17 mouse cellular contexts compared by ENCODE assay signal in the genomic region with DNA sequence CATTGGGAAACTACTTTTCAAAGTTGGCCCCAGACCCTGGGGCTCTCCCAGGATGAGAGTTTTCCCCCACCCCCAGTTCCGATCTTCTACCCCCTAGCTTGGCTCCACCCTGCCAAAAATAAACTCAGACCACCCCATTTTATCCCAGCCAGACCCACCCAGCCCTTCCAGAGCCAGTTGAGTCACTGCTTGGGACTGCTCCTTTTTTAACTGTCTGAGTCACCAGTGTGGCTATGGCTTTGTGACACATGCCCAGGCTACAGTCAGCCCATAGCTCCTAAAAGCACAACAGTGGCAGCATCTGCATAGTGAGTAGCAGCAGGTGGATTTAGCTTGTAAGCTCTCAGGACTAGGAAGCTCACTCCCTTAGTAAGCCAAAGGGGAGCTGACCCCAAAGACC. TPM values are rescaled to one million over a fixed set of nuclear protein-coding genes. Genes with fewer than 3 reads are reported as not detected.
DNase-seq lines count a peak whose midpoint lies in the region; ATAC-seq and TF ChIP-seq lines count a peak whose summit lies in the region.
"Had no signal": no experiment of that assay in that cellular context is flagged by ENCODE, and none has a peak within 500 bp of the region (broad histone marks: within the 10 kb centered on the region; RNA-seq: fewer than 3 reads in every experiment).

No protein-coding gene starts in this region.

- H3K9ac ChIP-seq in heart, postnatal 0 days (replicated peaks; ENCODE audit: low read depth, low read length) = no peak overlapping the region
- H3K9ac ChIP-seq: embryonic facial prominence, embryonic 12.5 days; hindbrain, embryonic 15.5 days; midbrain, embryonic 15.5 days had no signal

- H3K4me2 ChIP-seq in heart, postnatal 0 days (ENCODE audit: low read depth, low read length) = no peak overlapping the region
- H3K4me2 ChIP-seq: embryonic facial prominence, embryonic 12.5 days; hindbrain, embryonic 15.5 days; midbrain, embryonic 15.5 days had no signal

- ATAC-seq in heart, postnatal 0 days (ENCODE audit: insufficient read depth, low read depth) = peak; percentile 46; the same call in 1 of the 2 replicates
- ATAC-seq: forebrain, embryonic 14.5 days; midbrain, embryonic 15.5 days had no signal

- whole genome bisulfite sequencing in heart, embryonic 10.5 days = 57% methylated on average over 1 of the region's 1 CpGs
- 32% methylated on average over 1 of the region's 1 CpGs for WGBS in heart, postnatal 0 days
- WGBS in cerebellum, adult 2 months = 65% methylated on average over 1 of the region's 1 CpGs

- peaks cover 26% of the 10 kb centered on the region for H3K36me3 ChIP-seq in heart, embryonic 10.5 days
- no peaks in the 10 kb centered on the region for H3K36me3 ChIP-seq in heart, postnatal 0 days (replicated peaks; ENCODE audit: control insufficient read depth, insufficient read depth, low read length)
- H3K36me3 ChIP-seq: embryonic facial prominence, embryonic 12.5 days; hindbrain, embryonic 15.5 days; midbrain, embryonic 15.5 days had no signal

- TF ChIP-seq POLR2A in cerebellum, adult 2 months (IDR thresholded peaks at IDR 0.05; ENCODE audit: borderline replicate concordance, insufficient read depth, low read length) = no peak

- no peak for TF ChIP-seq CTCF in layer of hippocampus, adult 2 months (conservative IDR thresholded peaks at IDR 0.05)
- TF ChIP-seq CTCF in heart, postnatal 0 days (IDR thresholded peaks at IDR 0.05; ENCODE audit: low read depth) = no peak
- TF ChIP-seq CTCF in cerebellum, adult 2 months (IDR thresholded peaks at IDR 0.05; ENCODE audit: borderline replicate concordance, insufficient read depth, low read depth, low read length) = no peak

- H3K27me3 ChIP-seq in heart, embryonic 10.5 days (ENCODE audit: insufficient read depth, poor library complexity, severe bottlenecking) = no peaks in the 10 kb centered on the region
- no peaks in the 10 kb centered on the region for H3K27me3 ChIP-seq in heart, postnatal 0 days (ENCODE audit: control insufficient read depth, insufficient read depth, low read length)
- no peaks in the 10 kb centered on the region for H3K27me3 ChIP-seq in cerebellum, adult 2 months (ENCODE audit: control insufficient read depth, insufficient read depth, low read length)
- H3K27me3 ChIP-seq: embryonic facial prominence, embryonic 12.5 days; hindbrain, embryonic 15.5 days; midbrain, embryonic 15.5 days had no signal

- peaks cover 83% of the 10 kb centered on the region for H3K4me1 ChIP-seq in heart, embryonic 10.5 days
- H3K4me1 ChIP-seq in heart, postnatal 0 days (ENCODE audit: control insufficient read depth, insufficient read depth) = peaks cover 58% of the 10 kb centered on the region
- H3K4me1 ChIP-seq in cerebellum, adult 2 months (ENCODE audit: control insufficient read depth, insufficient read depth, low read length) = no peaks in the 10 kb centered on the region; the same call in 1 of the 2 replicates

- no peak for DNase-seq in heart, embryonic 10.5 days (ENCODE audit: low spot score)
- no peak for DNase-seq in heart, adult 8-10 months (ENCODE audit: low spot score)
- DNase-seq in layer of hippocampus, adult 2 months (ENCODE audit: low spot score in 2 of 2) = no peak
- DNase-seq in layer of hippocampus, adult 9-11 months = no peak
- DNase-seq in Muller cell, postnatal 12 days (ENCODE audit: inconsistent ontology term) = peak; percentile 64
- peak; percentile 61 for DNase-seq in heart, postnatal 0 days (ENCODE audit: low spot score)
- DNase-seq in right cerebral cortex, postnatal 14 days = no peak
- no peak for DNase-seq in cerebellum, adult 2 months
- DNase-seq: cerebellum, adult 9-10 months; gastrocnemius, postnatal 10 days; thymus, adult 18-20 months had no signal

- no peak for TF ChIP-seq EP300 in heart, postnatal 0 days (IDR thresholded peaks at IDR 0.05; ENCODE audit: low read depth)

- peak overlapping the region; percentile 68 for H3K27ac ChIP-seq in heart, embryonic 10.5 days
- peak overlapping the region; percentile 43; the same call in 1 of the 2 replicates for H3K27ac ChIP-seq in layer of hippocampus, adult 2 months
- H3K27ac ChIP-seq in heart, postnatal 0 days (ENCODE audit: low read depth) = peak overlapping the region; percentile 76
- H3K27ac ChIP-seq in cerebellum, adult 2 months (ENCODE audit: insufficient read depth, low read length) = no peak overlapping the region
- H3K27ac ChIP-seq: embryonic facial prominence, embryonic 12.5 days; hindbrain, embryonic 15.5 days; left cerebral cortex, adult 2 months; midbrain, embryonic 15.5 days had no signal

- H3K9me3 ChIP-seq in heart, embryonic 10.5 days = no peaks in the 10 kb centered on the region
- no peaks in the 10 kb centered on the region for H3K9me3 ChIP-seq in heart, postnatal 0 days (replicated peaks; ENCODE audit: control insufficient read depth, low read length)
- H3K9me3 ChIP-seq: embryonic facial prominence, embryonic 12.5 days; hindbrain, embryonic 15.5 days; midbrain, embryonic 15.5 days had no signal

- H3K4me3 ChIP-seq in heart, embryonic 10.5 days = no peak overlapping the region
- H3K4me3 ChIP-seq in layer of hippocampus, adult 2 months = no peak overlapping the region
- H3K4me3 ChIP-seq in heart, postnatal 0 days (ENCODE audit: low read depth, low read length) = no peak overlapping the region
- no peak overlapping the region for H3K4me3 ChIP-seq in cerebellum, adult 2 months (replicated peaks; ENCODE audit: insufficient read depth, low read depth, low read length)
- H3K4me3 ChIP-seq: embryonic facial prominence, embryonic 12.5 days; hindbrain, embryonic 15.5 days; left cerebral cortex, adult 2 months; midbrain, embryonic 15.5 days had no signal

RNA-seq across cellular contexts. Expression of gene Cspg4, which starts 8.3 kb away (rescaled TPM):
- polyA plus RNA-seq in heart, embryonic 10.5 days (2016; fragmentation: Nextera tagmentation; extraction: Ambion mirVana) = 22.5 and 39.4 TPM in 2 replicates
- total RNA-seq in heart, adult 8-10 months (2022) = 10 to 100 TPM in 3 of 4 experiments, 1 to 10 TPM in 1; 9.4 to 14.7 (median 10.7) TPM
- 10 to 100 TPM; 17.4 to 18.4 TPM for total RNA-seq in layer of hippocampus, adult 2 months (2021)
- total RNA-seq in heart, postnatal 0 days (2014; rRNA removed; ENCODE audit: low replicate concordance) = 62.4 and 93.5 TPM in 2 replicates
- polyA plus RNA-seq in heart, postnatal 0 days (2015; fragmentation: Nextera tagmentation; extraction: Ambion mirVana) = 14.4 and 17.4 TPM in 2 replicates
- 7.4 and 8.9 TPM in 2 replicates for polyA plus RNA-seq in cerebellum, adult 2 months (2012; rRNA removed)

RNA-seq across cellular contexts. Expression of gene Odf3l1, which starts 8.6 kb away (rescaled TPM):
- 0.64 and 1.4 TPM in 2 replicates for polyA plus RNA-seq in heart, embryonic 10.5 days (2016; fragmentation: Nextera tagmentation; extraction: Ambion mirVana)
- total RNA-seq in heart, adult 8-10 months (2022) = not detected
- not detected for total RNA-seq in layer of hippocampus, adult 2 months (2021)
- total RNA-seq in heart, postnatal 0 days (2014; rRNA removed; ENCODE audit: low replicate concordance) = not detected in 2 replicates
- 0.12 and 0.36 TPM in 2 replicates for polyA plus RNA-seq in heart, postnatal 0 days (2015; fragmentation: Nextera tagmentation; extraction: Ambion mirVana)
- polyA plus RNA-seq in cerebellum, adult 2 months (2012; rRNA removed) = 0.21 and 0.33 TPM in 2 replicates
- total RNA-seq: left cerebral cortex, adult 2 months; liver, adult 2 months had no signal
- polyA plus RNA-seq: forebrain, embryonic 14.5 days; midbrain, embryonic 15.5 days had no signal

RNA-seq across cellular contexts. Expression of gene Snx33, which starts 55.1 kb away (rescaled TPM):
- polyA plus RNA-seq in heart, embryonic 10.5 days (2016; fragmentation: Nextera tagmentation; extraction: Ambion mirVana) = 8.0 and 8.1 TPM in 2 replicates
- 10 to 100 TPM in 1 of 4 experiments, 1 to 10 TPM in 3; 7.3 to 10.3 (median 8.4) TPM for total RNA-seq in heart, adult 8-10 months (2022)
- 1 to 10 TPM; 7.2 to 8.9 TPM for total RNA-seq in layer of hippocampus, adult 2 months (2021)
- total RNA-seq in heart, postnatal 0 days (2014; rRNA removed; ENCODE audit: low replicate concordance) = 11.4 and 13.5 TPM in 2 replicates
- 4.4 and 5.2 TPM in 2 replicates for polyA plus RNA-seq in heart, postnatal 0 days (2015; fragmentation: Nextera tagmentation; extraction: Ambion mirVana)
- polyA plus RNA-seq in cerebellum, adult 2 months (2012; rRNA removed) = 8.4 and 10.3 TPM in 2 replicates

Comparison
In these comparisons a context has a peak if more than half of its experiments do, and no peak if none do; other contexts are left out.
1. DNase-seq: peak in Muller cell, postnatal 12 days (single experiment) and heart, postnatal 0 days (single experiment); none in heart, embryonic 10.5 days (single experiment), heart, adult 8-10 months (single experiment), layer of hippocampus, adult 2 months (0 of 2), layer of hippocampus, adult 9-11 months (single experiment), right cerebral cortex, postnatal 14 days (single experiment) and cerebellum, adult 2 months (0 of 2).